Comparison of ENCODE assay signal across 14 mouse cellular contexts in the genomic region with DNA sequence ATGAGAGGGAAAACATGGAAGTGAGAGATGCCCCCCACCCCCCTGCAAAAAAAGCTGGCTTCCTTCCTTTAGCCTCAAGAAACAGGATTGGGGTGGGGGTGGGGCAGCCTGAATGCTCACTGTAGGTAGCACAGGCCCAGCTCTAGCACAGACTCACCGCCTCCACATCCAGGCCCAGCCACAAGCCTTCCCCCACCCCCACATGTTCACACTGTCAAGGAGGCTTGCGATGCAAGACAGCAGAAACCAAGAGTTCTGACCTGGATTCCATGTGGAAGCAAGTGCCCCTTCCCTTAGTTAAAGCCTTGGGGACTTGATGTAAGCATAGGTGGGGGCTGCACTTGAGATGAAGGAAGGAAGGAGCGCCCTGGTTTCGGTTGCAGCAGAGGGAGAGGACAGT. TPM values are rescaled to one million over a fixed set of nuclear protein-coding genes. Genes with fewer than 3 reads are reported as not detected.
DNase-seq lines count a peak whose midpoint lies in the region; ATAC-seq and TF ChIP-seq lines count a peak whose summit lies in the region.
"Had no signal": no experiment of that assay in that cellular context is flagged by ENCODE, and none has a peak within 500 bp of the region (broad histone marks: within the 10 kb centered on the region; RNA-seq: fewer than 3 reads in every experiment).

No protein-coding gene starts in this region.

- H3K27ac ChIP-seq in heart, postnatal 0 days (ENCODE audit: low read depth) = peak overlapping the region; percentile 31; the same call in 1 of the 2 replicates
- H3K27ac ChIP-seq in midbrain, embryonic 12.5 days (replicated peaks) = 0 out of 2 replicates have a peak overlapping the region, but pooled peaks have one; percentile 25
- no peak overlapping the region for H3K27ac ChIP-seq in midbrain, embryonic 16.5 days (ENCODE audit: low read length)
- peak overlapping the region; percentile 19; the same call in 1 of the 2 replicates for H3K27ac ChIP-seq in hindbrain, embryonic 13.5 days
- H3K27ac ChIP-seq in stomach, embryonic 16.5 days (ENCODE audit: low read length) = no peak overlapping the region
- H3K27ac ChIP-seq in cerebellum, adult 2 months (ENCODE audit: insufficient read depth, low read length) = no peak overlapping the region
- H3K27ac ChIP-seq: liver, embryonic 14.5 days had no signal

- no peak for DNase-seq in heart, postnatal 0 days (ENCODE audit: low spot score)
- no peak for DNase-seq in heart, adult 9 months (ENCODE audit: low spot score in 2 of 2)
- no peak for DNase-seq in B cell, adult 2 months
- no peak for DNase-seq in cerebellum, adult 2 months
- DNase-seq: adrenal gland, postnatal 14 days; gastrocnemius, postnatal 10 days had no signal

- H3K27me3 ChIP-seq in heart, postnatal 0 days (ENCODE audit: control insufficient read depth, insufficient read depth, low read length) = no peaks in the 10 kb centered on the region
- no peaks in the 10 kb centered on the region for H3K27me3 ChIP-seq in midbrain, embryonic 12.5 days
- H3K27me3 ChIP-seq in midbrain, embryonic 16.5 days (ENCODE audit: control insufficient read depth, insufficient read depth, low read depth, low read length) = no peaks in the 10 kb centered on the region
- H3K27me3 ChIP-seq in hindbrain, embryonic 13.5 days = no peaks in the 10 kb centered on the region
- no peaks in the 10 kb centered on the region for H3K27me3 ChIP-seq in stomach, embryonic 16.5 days (ENCODE audit: control insufficient read depth, insufficient read depth, low read length)
- H3K27me3 ChIP-seq in cerebellum, adult 2 months (ENCODE audit: control insufficient read depth, insufficient read depth, low read length) = no peaks in the 10 kb centered on the region; the same call in 1 of the 2 replicates

- no peaks in the 10 kb centered on the region for H3K36me3 ChIP-seq in heart, postnatal 0 days (replicated peaks; ENCODE audit: control insufficient read depth, insufficient read depth, low read length)
- no peaks in the 10 kb centered on the region for H3K36me3 ChIP-seq in midbrain, embryonic 12.5 days
- peaks cover 2% of the 10 kb centered on the region; the same call in 1 of the 2 replicates for H3K36me3 ChIP-seq in midbrain, embryonic 16.5 days (ENCODE audit: control insufficient read depth, insufficient read depth, low read length)
- peaks cover 4% of the 10 kb centered on the region; the same call in 1 of the 2 replicates for H3K36me3 ChIP-seq in hindbrain, embryonic 13.5 days
- H3K36me3 ChIP-seq in stomach, embryonic 16.5 days (ENCODE audit: control insufficient read depth, insufficient read depth, low read length) = no peaks in the 10 kb centered on the region

- no peak overlapping the region for H3K9ac ChIP-seq in heart, postnatal 0 days (replicated peaks; ENCODE audit: low read depth, low read length)
- no peak overlapping the region for H3K9ac ChIP-seq in midbrain, embryonic 12.5 days (replicated peaks)
- no peak overlapping the region for H3K9ac ChIP-seq in midbrain, embryonic 16.5 days (ENCODE audit: low read depth, low read length)
- 0 out of 2 replicates have a peak overlapping the region, but pooled peaks have one; percentile 40 for H3K9ac ChIP-seq in hindbrain, embryonic 13.5 days
- no peak overlapping the region for H3K9ac ChIP-seq in stomach, embryonic 16.5 days (ENCODE audit: low read length)
- H3K9ac ChIP-seq: liver, embryonic 14.5 days had no signal

- H3K4me1 ChIP-seq in heart, postnatal 0 days (ENCODE audit: control insufficient read depth, insufficient read depth) = 0 out of 2 replicates have a peak, but pooled peaks cover 10% of the 10 kb centered on the region
- peaks cover 18% of the 10 kb centered on the region for H3K4me1 ChIP-seq in midbrain, embryonic 12.5 days
- H3K4me1 ChIP-seq in midbrain, embryonic 16.5 days (ENCODE audit: control insufficient read depth, insufficient read depth, low read length) = no peaks in the 10 kb centered on the region
- peaks cover 13% of the 10 kb centered on the region for H3K4me1 ChIP-seq in hindbrain, embryonic 13.5 days (replicated peaks)
- H3K4me1 ChIP-seq in stomach, embryonic 16.5 days (ENCODE audit: control insufficient read depth, insufficient read depth, low read length) = peaks cover 20% of the 10 kb centered on the region
- peaks cover 7% of the 10 kb centered on the region for H3K4me1 ChIP-seq in cerebellum, adult 2 months (ENCODE audit: control insufficient read depth, insufficient read depth, low read length)

- no peak overlapping the region for H3K4me2 ChIP-seq in heart, postnatal 0 days (ENCODE audit: low read depth, low read length)
- no peak overlapping the region for H3K4me2 ChIP-seq in midbrain, embryonic 12.5 days (replicated peaks)
- H3K4me2 ChIP-seq in midbrain, embryonic 16.5 days (ENCODE audit: low read length) = no peak overlapping the region
- no peak overlapping the region for H3K4me2 ChIP-seq in hindbrain, embryonic 13.5 days
- H3K4me2 ChIP-seq in stomach, embryonic 16.5 days (ENCODE audit: low read depth, low read length) = no peak overlapping the region

- no peak overlapping the region for H3K4me3 ChIP-seq in heart, postnatal 0 days (ENCODE audit: low read depth, low read length)
- no peak overlapping the region for H3K4me3 ChIP-seq in midbrain, embryonic 12.5 days
- H3K4me3 ChIP-seq in midbrain, embryonic 16.5 days (ENCODE audit: low read depth, low read length) = no peak overlapping the region
- no peak overlapping the region for H3K4me3 ChIP-seq in hindbrain, embryonic 13.5 days
- H3K4me3 ChIP-seq in stomach, embryonic 16.5 days (replicated peaks; ENCODE audit: low read length) = no peak overlapping the region
- H3K4me3 ChIP-seq in cerebellum, adult 2 months (replicated peaks; ENCODE audit: insufficient read depth, low read depth, low read length) = no peak overlapping the region

- WGBS in heart, postnatal 0 days = 54% methylated on average over 4 of the region's 4 CpGs
- WGBS in midbrain, embryonic 12.5 days = 45% methylated on average over 4 of the region's 4 CpGs
- 56% methylated on average over 4 of the region's 4 CpGs for WGBS in midbrain, embryonic 16.5 days
- WGBS in hindbrain, embryonic 13.5 days = 51% methylated on average over 4 of the region's 4 CpGs
- 40% methylated on average over 4 of the region's 4 CpGs for WGBS in stomach, embryonic 16.5 days
- WGBS in cerebellum, adult 2 months = 68% methylated on average over 4 of the region's 4 CpGs

- H3K9me3 ChIP-seq in heart, postnatal 0 days (replicated peaks; ENCODE audit: control insufficient read depth, low read length) = no peaks in the 10 kb centered on the region
- no peaks in the 10 kb centered on the region for H3K9me3 ChIP-seq in midbrain, embryonic 12.5 days
- H3K9me3 ChIP-seq in midbrain, embryonic 16.5 days (replicated peaks; ENCODE audit: control insufficient read depth, low read length, poor library complexity, severe bottlenecking) = no peaks in the 10 kb centered on the region
- H3K9me3 ChIP-seq in hindbrain, embryonic 13.5 days = no peaks in the 10 kb centered on the region
- no peaks in the 10 kb centered on the region for H3K9me3 ChIP-seq in stomach, embryonic 16.5 days (replicated peaks; ENCODE audit: control insufficient read depth, low read length)

- no peak for TF ChIP-seq CTCF in heart, postnatal 0 days (IDR thresholded peaks at IDR 0.05; ENCODE audit: low read depth)
- TF ChIP-seq CTCF in cerebellum, adult 2 months (IDR thresholded peaks at IDR 0.05; ENCODE audit: borderline replicate concordance, insufficient read depth, low read depth, low read length) = no peak

- no peak for TF ChIP-seq EP300 in heart, postnatal 0 days (IDR thresholded peaks at IDR 0.05; ENCODE audit: low read depth)

- peak; percentile 49; the same call in 1 of the 2 replicates for ATAC-seq in heart, postnatal 0 days (ENCODE audit: insufficient read depth, low read depth)
- no peak for ATAC-seq in midbrain, embryonic 12.5 days (ENCODE audit: low FRiP score, low read depth)
- ATAC-seq in midbrain, embryonic 16.5 days = no peak
- ATAC-seq in hindbrain, embryonic 13.5 days (ENCODE audit: low FRiP score) = no peak
- peak; percentile 38; the same call in 1 of the 2 replicates for ATAC-seq in stomach, embryonic 16.5 days (ENCODE audit: insufficient read depth, low FRiP score)

- TF ChIP-seq POLR2A in cerebellum, adult 2 months (IDR thresholded peaks at IDR 0.05; ENCODE audit: borderline replicate concordance, insufficient read depth, low read length) = no peak

RNA-seq across cellular contexts. Expression of gene 4930404H24Rik, which starts 22.8 kb away (rescaled TPM):
- total RNA-seq in heart, postnatal 0 days (2014; rRNA removed; ENCODE audit: low replicate concordance) = not detected in 2 replicates
- 0.45 TPM in 1 of 2 replicates, not detected in the other for polyA plus RNA-seq in heart, postnatal 0 days (2015; fragmentation: Nextera tagmentation; extraction: Ambion mirVana)
- not detected in 2 replicates for polyA plus RNA-seq in midbrain, embryonic 12.5 days (2016; fragmentation: Nextera tagmentation; extraction: Ambion mirVana)
- not detected in 2 replicates for polyA plus RNA-seq in midbrain, embryonic 16.5 days (2015; fragmentation: Nextera tagmentation; extraction: Ambion mirVana)
- polyA plus RNA-seq in hindbrain, embryonic 13.5 days (2015; fragmentation: Nextera tagmentation; extraction: Ambion mirVana) = not detected in 2 replicates
- polyA plus RNA-seq in stomach, embryonic 16.5 days (2015; fragmentation: Nextera tagmentation; extraction: Ambion mirVana) = not detected in 2 replicates
- not detected in 2 replicates for polyA plus RNA-seq in cerebellum, adult 2 months (2012; rRNA removed)
- total RNA-seq: adrenal gland, postnatal 14 days; ES-E14; gastrocnemius, postnatal 10 days had no signal
- polyA plus RNA-seq: cortical plate, adult 2 months; large intestine, adult 2 months; liver, embryonic 14.5 days had no signal

Comparison
In these comparisons a context has a peak if more than half of its experiments do, and no peak if none do; other contexts are left out.
1. H3K27ac ChIP-seq: peak in heart, postnatal 0 days (single experiment), midbrain, embryonic 12.5 days (single experiment) and hindbrain, embryonic 13.5 days (single experiment); none in midbrain, embryonic 16.5 days (single experiment), stomach, embryonic 16.5 days (single experiment) and cerebellum, adult 2 months (single experiment).
2. ATAC-seq: peak in heart, postnatal 0 days (single experiment) and stomach, embryonic 16.5 days (single experiment); none in midbrain, embryonic 12.5 days (single experiment), midbrain, embryonic 16.5 days (single experiment) and hindbrain, embryonic 13.5 days (single experiment).